Mouse (Mus musculus) c-Kit-positive CD71-positive TER-119-positive erythroid progenitor cells, embryonic 14.5 days (primary cell): ENCODE measurements at regions not wholly inside any gene's neighbourhood (a gene's known extent, or its start where the extent isn't known, plus 50 kb on each side); places are given as distances from the start of the nearest gene placed in this dataset.

Experiments used
- DNase-seq: peaks from one replicate; pipeline ENCODE4 v3.0.0-alpha.2; 2013; ENCODE audit warnings: low spot score

DNA sequence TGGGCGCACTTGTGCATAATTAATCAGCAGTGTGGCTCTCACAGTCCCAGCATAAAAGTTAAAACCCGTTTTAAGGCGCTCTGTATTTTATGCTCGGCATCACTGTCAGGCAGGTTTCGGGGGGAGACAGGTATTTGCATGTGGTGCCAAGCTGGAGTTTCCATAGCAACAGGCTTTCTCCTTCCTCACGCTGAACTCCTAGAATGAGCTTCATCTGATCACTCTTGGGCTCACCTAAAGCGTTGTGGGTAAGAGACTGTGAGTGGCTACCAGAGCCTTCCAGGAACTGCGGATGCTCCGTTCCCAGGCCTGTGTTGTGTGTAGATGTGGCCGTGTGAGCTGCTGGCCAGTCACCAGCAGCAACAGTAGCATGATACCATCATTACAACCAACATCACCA, 161.5 kb downstream of the Ajap1 start:
- DNase-seq, result no peak

DNA sequence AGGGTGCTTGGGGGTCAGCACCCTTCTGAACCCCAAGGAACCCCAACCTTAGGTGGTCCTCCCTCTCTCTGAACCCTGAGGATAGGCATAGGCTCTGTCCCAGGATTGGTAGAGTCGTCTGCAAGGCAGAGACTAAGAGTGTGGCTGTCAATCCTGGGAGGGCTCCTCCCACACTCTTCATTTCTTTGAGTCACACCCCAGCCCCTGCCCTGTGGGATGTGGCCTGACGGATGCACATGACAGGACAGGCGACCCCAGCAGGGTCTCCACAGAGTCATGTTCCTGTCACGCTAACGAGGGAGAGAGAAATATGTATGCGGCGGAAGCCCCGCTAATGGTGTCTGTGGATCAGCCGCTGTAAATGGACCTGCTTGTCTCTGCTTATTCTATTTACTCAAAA, 162.0 kb downstream of the Ajap1 start:
- DNase-seq, result no peak

DNA sequence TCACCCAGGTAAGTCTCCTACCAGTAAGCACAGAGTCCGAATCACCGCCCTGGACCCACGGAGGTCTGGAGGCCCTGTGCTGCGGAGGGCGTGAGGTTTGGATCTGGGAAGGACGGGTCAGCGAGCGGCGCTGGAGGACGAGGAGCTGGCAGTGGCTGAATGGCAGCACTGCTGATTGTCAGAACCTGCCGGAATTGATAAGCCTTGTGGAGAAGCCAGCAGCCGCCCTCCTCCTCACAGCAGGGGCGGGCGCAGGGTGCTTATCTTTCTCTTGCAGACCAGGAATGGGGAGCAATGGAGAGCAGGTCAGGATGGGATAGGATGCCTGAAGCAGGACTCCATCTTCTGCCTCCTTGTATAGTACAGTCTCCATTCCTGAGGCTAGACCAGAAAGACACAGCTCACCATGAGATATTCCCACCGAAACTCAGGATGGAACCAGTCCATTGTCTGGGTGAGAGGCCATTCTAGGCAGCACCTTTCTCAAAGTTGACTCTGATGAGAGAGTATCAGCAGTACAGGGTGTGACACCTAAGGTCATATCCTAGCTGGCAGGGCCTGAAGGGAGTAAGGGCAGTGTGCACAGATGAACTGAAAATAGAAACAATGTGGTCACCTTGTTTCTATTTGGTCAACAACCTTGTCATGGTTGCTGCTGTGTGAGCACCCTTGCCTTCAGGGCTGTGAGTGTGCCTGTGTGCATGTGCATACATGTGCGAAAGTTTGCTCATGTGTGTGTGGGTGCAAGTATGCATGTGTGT, 165.5 kb downstream of the Ajap1 start:
- DNase-seq, result peak; percentile 16

DNA sequence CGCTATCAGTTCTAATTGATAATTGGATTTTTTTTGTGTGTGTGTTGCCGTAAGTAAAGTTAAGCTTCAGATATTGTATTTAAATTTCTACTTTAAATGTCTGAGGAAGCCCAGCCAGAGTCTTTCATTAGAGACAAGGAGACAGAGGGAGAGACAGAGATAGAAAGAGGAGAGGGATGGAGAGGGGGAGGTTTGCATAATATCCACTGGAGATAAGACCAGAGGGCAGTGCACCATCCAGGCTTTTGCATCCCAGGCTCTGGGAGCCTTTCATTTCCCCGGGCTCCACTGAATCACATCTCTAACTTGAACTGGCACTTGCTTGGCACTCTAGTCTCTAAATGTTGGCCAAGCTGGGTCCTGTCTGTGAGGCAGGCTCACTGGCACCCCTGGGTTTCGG, 166.1 kb downstream of the Ajap1 start:
- DNase-seq, result peak; percentile 0

DNA sequence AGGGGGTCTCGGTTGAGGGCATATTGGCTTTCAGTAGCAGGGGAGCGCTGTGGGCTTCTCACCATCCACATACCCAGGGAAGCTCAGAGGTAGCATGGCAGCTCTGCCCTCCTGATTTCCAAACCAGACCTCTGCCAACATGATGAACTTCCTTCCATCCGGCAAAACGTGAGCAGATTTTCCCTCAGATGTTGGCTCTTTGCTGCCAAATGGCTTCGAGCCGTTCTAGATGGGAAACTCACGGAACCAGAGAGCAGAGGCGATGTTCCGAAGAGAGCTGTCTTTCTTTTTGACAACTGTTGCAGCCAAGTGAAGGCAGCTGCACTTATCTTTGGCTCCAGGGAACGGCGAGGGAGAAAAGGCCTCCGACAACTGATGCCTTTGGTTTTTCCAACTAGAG, 168.7 kb downstream of the Ajap1 start:
- no peak for DNase-seq

DNA sequence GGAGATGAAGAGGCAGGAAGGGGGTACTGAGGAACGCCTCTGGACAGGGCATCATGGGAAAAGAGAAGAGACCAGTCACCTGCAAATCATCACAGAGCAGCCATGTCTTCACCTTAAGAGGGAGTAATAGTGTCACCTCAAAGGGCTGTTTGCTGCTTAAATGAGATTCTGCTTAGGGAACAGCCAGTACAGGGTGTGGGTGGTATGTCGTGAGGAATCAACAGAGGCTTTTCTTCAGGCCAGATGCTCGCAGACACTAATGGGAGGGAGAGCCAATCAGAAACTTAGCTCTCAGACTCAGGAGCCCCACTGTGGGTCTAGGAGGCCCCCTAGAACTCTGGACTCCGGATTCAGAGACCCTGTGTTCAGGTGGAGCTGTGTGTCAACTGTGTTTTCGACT, 171.0 kb downstream of the Ajap1 start:
- no peak for DNase-seq

DNA sequence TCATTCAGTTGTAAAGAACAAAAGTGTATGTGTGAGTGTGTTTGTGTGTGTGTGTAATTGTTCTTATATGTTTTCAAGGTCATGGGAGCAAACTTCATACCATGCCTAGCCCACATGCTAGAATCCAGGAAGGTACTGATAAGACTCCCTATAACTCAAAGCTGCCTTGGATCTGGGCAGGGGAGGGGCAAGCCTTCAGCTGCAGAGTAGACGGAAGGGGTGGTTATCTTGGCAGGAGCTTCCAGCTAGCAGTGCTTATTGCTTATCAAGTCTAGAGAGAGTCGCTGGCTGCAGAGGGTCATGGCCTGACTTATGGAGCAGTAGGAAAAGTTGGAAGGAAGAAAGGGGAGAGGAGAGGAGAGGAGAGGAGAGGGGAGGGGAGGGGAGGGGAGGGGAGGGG, 172.0 kb downstream of the Ajap1 start:
- DNase-seq, result no peak

DNA sequence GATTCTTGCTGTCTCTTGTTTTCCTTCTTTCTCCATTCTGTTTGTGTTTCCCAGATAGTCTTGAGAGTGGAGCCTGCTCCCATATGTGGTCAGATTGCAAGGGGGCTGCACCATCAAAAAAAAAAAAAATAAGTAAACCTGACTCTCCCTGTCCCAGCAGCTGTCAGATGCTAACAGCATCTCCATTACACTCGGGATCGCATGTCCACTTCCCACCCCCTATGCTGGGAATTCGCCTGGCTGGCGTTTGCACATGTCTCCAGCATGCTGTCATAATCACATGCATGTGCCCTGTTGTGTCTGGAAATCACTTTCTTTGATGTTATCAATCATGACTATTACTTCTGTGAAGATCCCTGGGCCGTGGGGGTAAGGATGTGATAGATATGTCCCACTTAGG, 179.1 kb downstream of the Ajap1 start:
- DNase-seq, result no peak

DNA sequence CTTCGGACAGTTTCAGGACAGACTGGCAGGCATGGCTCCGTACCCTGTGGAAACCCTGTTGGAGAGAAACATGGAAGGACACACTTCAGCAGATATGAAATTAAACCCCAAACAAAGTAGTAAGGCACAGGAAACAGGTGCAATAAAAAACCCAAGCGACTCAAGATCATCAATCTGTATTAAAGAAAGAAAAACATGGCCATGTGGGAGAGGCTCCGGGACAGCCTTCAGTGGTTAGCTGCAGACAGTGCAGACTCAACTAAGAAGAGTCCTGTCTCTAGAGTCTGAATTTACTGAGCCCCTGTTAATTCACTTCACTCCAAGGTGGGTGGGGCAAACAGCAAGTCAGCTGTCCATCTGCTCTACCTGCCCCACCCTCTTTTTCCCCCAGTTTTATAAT, 179.8 kb downstream of the Ajap1 start:
- no peak for DNase-seq

DNA sequence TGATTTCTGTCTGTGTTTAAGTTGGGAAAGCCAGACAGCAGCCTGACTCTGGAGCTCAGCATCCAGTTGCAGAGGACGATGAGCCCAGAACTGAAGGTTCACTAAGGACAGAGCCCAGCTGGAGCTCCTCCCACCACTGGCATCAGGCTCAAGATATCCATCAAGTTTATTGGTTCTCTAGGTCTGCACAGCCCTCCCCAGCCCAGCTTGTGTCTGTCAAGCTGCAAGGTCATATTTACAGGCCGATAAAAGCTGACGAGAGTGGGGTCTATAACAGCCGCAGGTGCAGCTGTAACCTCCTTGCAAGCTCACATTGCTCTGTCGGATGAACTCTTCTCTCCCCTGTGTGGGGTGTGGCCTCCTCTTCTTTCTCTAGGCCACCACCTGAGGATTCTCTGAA, 184.3 kb downstream of the Ajap1 start:
- no peak for DNase-seq

DNA sequence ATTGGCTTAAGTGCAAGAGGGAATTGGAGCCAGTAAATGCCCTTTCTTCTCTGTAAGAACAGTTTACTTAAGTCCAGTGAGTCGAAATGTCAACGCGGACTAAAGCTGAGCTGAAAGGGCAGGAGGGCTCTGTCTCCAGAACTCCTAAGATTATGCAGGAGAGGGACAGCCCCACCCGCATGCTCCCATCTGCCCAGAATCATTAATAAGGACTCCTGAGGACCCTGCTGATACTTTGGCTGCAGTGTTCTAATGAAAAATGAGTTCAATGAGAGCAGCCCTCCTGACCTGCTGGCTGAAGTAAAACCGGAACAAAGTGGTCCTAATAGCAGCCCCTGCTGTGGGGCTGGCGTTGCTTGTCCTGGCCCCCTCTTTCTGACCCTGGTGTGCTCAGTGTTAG, 187.8 kb downstream of the Ajap1 start:
- no peak for DNase-seq

DNA sequence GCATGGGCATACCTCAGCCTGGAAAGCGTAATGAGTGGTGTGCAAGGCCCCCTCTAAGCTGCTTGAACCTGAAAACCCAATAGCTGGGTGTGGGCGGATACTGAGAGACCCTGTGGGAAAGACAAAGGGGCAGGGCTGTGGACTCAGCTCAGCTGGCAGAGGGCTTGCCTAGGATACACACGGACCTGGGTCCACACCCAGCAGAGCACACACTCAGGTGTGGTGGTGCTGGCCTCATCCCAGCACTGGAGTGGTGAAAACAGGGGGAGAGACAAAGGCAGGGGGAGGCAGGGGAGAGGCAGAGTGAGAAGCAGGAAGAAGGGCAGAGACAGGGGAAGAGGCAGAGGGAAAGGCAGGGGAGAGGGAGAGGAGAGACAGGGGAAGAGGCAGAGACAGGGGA, 189.5 kb downstream of the Ajap1 start:
- no peak for DNase-seq

DNA sequence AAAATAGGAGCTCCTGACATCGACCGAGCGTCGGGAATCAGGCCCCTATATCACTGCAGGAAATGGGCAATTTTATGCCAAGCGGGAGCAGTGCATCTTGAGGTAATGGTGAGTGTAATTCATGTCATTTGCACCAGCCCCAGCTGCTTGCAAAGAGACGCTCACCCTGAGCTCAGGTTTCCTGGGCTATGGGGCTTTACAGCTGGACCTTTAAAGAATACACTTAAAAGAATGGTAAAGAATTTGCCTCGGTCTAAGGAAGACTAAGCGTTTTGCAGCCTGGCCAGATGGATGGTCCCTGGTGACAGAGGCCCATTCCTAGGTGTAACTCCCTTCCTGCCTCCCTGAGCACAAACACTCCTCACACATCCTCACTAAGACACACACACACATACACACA, 194.2 kb downstream of the Ajap1 start:
- DNase-seq, result no peak

DNA sequence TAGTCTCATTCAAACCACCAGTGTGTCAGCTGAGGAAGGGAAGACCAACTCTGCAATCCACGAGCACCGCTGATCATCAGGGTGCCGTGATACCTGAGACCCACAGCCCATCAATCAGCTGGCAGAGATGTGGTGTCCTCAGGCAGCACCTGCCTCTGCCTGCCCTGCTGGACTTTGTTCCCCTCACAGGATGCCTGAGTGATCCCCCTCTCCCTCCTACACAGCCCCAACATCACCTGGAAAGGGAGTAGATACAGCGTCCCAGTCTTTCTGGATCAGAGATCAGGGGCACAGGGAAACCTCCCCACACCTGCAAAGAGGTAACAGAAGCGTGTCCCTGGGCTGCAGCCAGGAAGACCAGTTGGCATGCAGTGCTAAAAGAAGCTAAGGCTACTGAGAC, 198.4 kb downstream of the Ajap1 start:
- no peak for DNase-seq

DNA sequence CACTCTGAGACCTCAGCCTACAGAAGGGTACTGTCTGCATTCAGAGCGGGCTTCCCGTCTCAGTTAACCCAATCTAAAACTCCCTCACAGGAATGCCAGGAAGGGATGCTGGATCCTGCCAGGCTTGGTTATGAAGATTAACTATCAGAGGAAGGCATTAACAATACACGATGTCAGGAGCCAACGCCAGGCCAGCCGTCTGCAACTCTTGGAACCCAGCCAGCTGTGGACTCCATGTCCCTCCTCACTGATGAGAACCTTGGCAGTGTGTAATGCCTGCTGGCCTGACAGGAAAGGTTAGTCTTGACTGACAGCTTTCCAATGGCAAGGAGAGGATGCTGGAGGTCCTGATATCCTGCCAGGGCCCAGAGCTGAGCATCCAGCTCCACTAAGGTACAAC, 206.0 kb downstream of the Ajap1 start:
- DNase-seq, result no peak

DNA sequence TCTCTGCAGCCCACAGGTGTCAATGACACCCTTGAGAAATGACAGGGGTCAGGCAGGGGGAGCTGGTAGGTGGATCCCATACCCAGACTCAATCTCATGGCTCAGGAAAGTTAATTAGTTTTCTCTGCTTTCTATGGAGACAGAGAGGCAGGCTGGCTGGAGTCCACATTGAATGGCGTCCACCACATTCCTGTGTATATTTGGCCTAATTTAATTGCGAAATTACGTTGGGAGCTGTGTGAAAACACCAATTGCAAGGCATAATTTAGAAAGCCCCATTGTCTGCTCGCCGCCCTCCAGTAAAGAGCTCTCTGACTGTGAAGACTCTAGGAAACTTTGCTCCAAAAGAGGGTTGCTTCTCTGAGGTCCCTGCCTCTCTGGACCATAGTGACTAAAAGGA, 211.2 kb downstream of the Ajap1 start:
- DNase-seq, result no peak

DNA sequence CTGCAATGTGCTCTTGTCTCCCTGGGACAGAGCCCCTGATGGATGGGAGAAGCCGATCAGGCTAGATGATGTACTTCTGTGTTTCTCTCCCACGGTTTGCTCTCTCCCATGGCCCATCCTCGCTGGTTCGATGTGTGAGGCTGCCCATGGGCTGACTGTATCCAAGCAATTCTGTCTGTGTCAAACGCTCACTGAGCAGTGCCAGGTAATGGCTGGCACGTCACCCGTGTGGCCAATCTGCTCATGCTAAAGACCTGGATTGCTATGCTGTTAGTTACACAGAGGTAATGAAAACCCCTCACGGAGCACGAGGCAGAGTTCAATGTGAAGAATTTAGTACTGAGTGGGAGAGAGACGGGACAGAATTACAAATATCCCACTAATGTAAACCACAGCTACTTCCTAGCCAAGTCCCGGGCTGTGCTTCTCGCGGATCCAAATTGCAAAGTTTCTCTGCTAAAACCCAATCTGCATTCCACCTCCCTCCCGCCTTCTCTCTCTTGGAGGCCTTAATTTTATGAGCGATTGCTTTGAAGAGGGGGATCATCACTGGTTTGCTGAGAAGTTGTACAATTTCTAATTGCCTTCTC, 219.3 kb downstream of the Ajap1 start:
- DNase-seq, result no peak

DNA sequence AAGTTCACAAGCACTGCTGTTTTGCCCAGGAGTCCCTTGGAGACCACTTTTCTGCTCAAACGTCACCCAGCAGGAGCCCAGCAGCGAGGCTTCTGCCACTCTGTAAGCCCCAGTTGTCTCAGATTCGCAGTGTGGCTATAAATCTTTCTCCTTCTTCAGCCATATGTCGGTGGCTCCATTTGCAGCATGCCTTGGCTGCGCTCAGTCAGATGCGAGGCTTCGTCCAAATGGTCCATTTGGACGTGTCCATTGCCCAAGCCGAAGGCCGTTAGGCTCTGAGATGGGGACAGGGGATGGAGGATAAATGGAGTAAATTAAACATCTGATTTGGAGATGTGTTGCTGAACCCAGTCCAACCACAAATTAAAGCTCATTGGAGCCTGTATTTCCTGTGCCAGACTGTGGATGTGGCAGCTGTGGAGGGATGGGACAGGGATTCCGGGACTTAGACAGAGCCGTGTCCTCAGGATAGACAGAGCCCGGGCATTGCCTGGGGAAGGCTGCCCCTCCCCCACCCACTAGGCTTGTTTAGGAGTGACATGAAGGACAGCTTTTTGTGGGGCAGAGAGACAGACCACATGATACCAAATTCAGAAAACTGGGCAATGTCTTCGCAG, 221.6 kb downstream of the Ajap1 start:
- DNase-seq, result no peak

DNA sequence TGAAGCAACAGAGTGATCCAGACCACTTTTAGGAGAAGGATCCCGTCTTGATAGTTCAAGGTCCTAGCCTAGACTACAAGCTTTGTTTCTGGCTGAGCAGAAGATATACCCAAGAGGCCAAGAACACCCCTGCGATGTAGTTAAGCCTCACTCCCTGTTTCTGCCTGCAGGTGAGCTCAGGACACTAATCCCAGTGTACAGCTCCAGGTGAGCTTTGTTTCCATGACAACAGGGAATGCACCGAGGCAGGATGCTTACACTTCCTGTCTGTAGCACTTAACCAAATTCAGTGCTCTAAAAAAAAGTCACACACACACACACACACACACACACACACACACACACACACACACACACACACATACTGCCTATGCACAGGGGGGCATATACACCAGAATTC, 230.7 kb downstream of the Ajap1 start:
- DNase-seq, result no peak

DNA sequence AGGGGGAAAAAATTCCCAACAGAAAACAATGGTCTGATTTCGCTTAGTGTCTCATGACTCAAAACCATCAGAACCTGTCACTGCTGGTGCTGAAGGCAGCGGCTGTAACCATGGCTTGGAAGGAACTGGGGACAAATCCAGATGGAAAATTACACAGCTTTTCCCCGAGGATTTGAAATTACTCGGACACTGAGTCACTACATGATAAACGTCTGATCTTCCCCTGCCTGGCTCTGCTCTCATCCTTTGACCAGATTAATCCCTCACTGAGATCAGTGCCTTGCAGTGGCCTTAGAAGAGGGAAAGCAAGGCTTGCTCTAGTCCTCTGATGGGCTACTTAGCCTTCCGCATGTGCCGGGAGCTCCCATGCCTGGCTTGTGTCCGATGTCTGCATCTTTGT, 231.3 kb downstream of the Ajap1 start:
- no peak for DNase-seq

DNA sequence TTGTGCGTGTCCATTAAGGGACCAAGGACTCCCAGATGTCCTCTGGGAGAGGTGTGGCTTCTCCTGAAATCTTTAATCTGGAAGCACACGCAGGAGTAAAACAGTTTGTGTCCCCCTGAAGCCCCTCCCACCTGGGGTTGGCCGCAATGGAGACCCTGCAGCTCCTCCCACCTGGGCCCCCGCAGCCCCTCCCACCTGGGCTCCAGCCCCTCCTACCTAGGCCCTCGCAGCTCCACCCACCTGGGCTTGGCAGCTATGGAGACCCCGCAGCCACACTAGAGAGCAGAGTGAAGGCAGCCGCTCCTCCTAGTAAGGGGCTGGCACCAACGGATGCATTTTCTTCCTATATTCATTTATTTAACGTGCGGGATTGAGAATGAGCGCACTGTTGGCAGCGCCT, 245.9 kb downstream of the Ajap1 start:
- no peak for DNase-seq

DNA sequence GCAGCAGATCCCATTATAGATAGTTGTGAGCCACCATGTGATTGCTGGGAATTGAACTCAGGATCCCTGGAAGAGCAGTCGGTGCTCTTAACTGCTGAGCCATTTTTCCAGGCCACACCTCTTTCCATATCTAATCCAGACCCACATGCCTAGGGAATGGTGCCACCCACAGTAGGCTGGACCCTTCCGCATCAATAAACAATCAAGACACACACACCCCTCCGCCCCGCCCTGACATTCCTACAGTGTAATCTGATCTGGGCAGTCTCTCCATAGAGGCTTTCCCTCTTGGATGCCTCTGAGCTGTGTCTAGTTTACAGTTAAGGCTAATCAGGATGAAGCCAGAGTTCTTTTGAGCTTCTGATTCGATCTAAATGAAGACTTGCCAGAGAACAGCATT, 248.8 kb downstream of the Ajap1 start:
- no peak for DNase-seq

DNA sequence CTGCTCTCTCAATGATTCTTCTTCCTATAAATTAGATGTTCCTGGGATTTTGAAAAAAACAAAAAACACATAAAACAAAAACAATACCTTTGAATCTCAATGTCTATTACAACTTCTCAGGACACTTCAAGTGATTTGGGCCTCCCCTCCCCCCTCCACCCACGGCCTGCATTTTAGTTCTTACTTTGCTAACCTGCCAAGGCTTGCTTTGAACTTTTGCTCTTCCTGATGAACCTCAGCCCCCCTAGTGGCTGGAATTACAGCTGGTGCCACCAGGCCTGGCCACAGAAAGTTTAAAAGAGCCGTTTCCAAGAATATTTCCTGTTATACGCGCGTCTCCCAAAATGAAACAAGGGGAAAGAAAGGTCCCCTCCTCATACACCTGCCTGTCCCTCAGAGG, 253.4 kb downstream of the Ajap1 start:
- DNase-seq, result no peak
